Mouse (Mus musculus) bone marrow, adult 2 months (tissue): ENCODE results near the gene Cntnap2. TPM values are rescaled to one million over a fixed set of nuclear protein-coding genes. Genes with fewer than 3 reads are reported as not detected.
A peak's percentile ranks its signal among the peaks of the same experiment; 100 is the strongest.

Experiments
- H3K27ac ChIP-seq: fragments of 200-500 bp; 2 replicates; pipeline ENCODE4 v1.5.1; 2012; ENCODE audit warnings: low read depth, mild to moderate bottlenecking, control low read depth, inconsistent platforms, low read length; ENCODE audit not compliant: control insufficient read depth, poor library complexity, insufficient read depth
- H3K4me1 ChIP-seq: fragments of 200-500 bp; 2 replicates; pipeline ENCODE4 v1.6.1; 2011; ENCODE audit warnings: low read length; ENCODE audit not compliant: control insufficient read depth, insufficient read depth
- H3K4me3 ChIP-seq: fragments of 200-500 bp; replicated peaks from 2 replicates; pipeline ENCODE3; 2011; ENCODE audit warnings: mild to moderate bottlenecking, low read depth, low read length, control low read depth; ENCODE audit not compliant: control insufficient read depth
- CTCF ChIP-seq: fragments of 200-500 bp; IDR thresholded peaks from 2 replicates; pipeline ENCODE4 v1.5.1; 2011; ENCODE audit warnings: low read length, control low read depth; ENCODE audit not compliant: control insufficient read depth, insufficient read depth
- POLR2A ChIP-seq: fragments of 200-500 bp; IDR thresholded peaks from 2 replicates; pipeline ENCODE4 v1.6.1; 2011; ENCODE audit warnings: low read depth, mild to moderate bottlenecking, control low read depth, low read length, borderline replicate concordance; ENCODE audit not compliant: control insufficient read depth
- WGBS: fragments of 180-500 bp; shearing (Covaris S2); methylation state at CpG from one replicate; pipeline ENCODE4 v1.1.7; 2018; 5-methylcytosine and 5-hydroxymethylcytosine counted together
- polyA plus RNA-seq: library from polyadenylated mRNA; stranded (reverse); fragments of >200 nt; gene quantifications from 2 replicates; pipeline ENCODE4 v1.2.4, GENCODE M21; 2011; ENCODE audit warnings: low replicate concordance; ENCODE audit not compliant: missing spikeins, insufficient read depth, insufficient read length

Cntnap2 gene
- polyA plus RNA-seq, 1 experiment = 0.40 TPM

- 18% methylated on average over 1 of the region's 1 CpGs for WGBS
- Histone ChIP-seq H3K27ac (no peak overlapping the region), H3K4me1 (peaks cover 1% of the 10 kb centered on the region; the same call in 1 of the 2 replicates), H3K4me3 (no peak overlapping the region)
- TF ChIP-seq POLR2A = no peak
- TF ChIP-seq CTCF = no peak
These were observed 214.2 kb downstream of the Cntnap2 start for GRCm38 (mm10) chr6:45273259-45273775.

GRCm38 (mm10) chr6:45290154-45290553 is 231.0 kb downstream of the Cntnap2 start:
- WGBS = 83% methylated on average over 1 of the region's 1 CpGs
- Histone ChIP-seq H3K27ac (no peak overlapping the region), H3K4me3 (no peak overlapping the region), H3K4me1 (no peaks in the 10 kb centered on the region)
- TF ChIP-seq POLR2A (no peak), CTCF (no peak)

GRCm38 (mm10) chr6:45317455-45317854 is 258.3 kb downstream of the Cntnap2 start:
- WGBS = 83% methylated on average over 3 of the region's 3 CpGs

GRCm38 (mm10) chr6:45323505-45323904 is 264.3 kb downstream of the Cntnap2 start:
- Histone ChIP-seq H3K4me1 (no peaks in the 10 kb centered on the region), H3K27ac (no peak overlapping the region), H3K4me3 (no peak overlapping the region)
- WGBS = 3% methylated on average over 2 of the region's 2 CpGs
- peak; percentile 46; the same call in 1 of the 2 replicates for TF ChIP-seq CTCF
- no peak for TF ChIP-seq POLR2A

More at GRCm38 (mm10) chr6:45317455-45317854, 258.3 kb downstream of the Cntnap2 start:
- TF ChIP-seq POLR2A (no peak), CTCF (no peak)
- no peak overlapping the region for H3K27ac ChIP-seq
- H3K4me1 ChIP-seq = no peaks in the 10 kb centered on the region
- no peak overlapping the region for H3K4me3 ChIP-seq

- TF ChIP-seq POLR2A (no peak), CTCF (no peak)
- no peak overlapping the region for H3K4me3 ChIP-seq
- no peak overlapping the region for H3K27ac ChIP-seq
- WGBS = 76% methylated on average over 3 of the region's 3 CpGs
- no peaks in the 10 kb centered on the region for H3K4me1 ChIP-seq
These were observed 268.9 kb downstream of the Cntnap2 start for GRCm38 (mm10) chr6:45327952-45328485.

- no peak overlapping the region for H3K27ac ChIP-seq
- H3K4me1 ChIP-seq = no peaks in the 10 kb centered on the region
- no peak overlapping the region for H3K4me3 ChIP-seq
- TF ChIP-seq POLR2A (no peak), CTCF (no peak)
- 67% methylated on average over 2 of the region's 2 CpGs for WGBS
These were observed 286.2 kb downstream of the Cntnap2 start for GRCm38 (mm10) chr6:45345396-45345795.

GRCm38 (mm10) chr6:45345953-45346352 is 286.8 kb downstream of the Cntnap2 start:
- Histone ChIP-seq H3K4me1 (no peaks in the 10 kb centered on the region), H3K4me3 (no peak overlapping the region), H3K27ac (no peak overlapping the region)
- TF ChIP-seq POLR2A (no peak), CTCF (no peak)

GRCm38 (mm10) chr6:45366442-45366841 is 307.3 kb downstream of the Cntnap2 start:
- Histone ChIP-seq H3K4me3 (no peak overlapping the region), H3K27ac (no peak overlapping the region), H3K4me1 (no peaks in the 10 kb centered on the region)
- 20% methylated on average over 1 of the region's 1 CpGs for WGBS
- TF ChIP-seq CTCF (no peak), POLR2A (no peak)
